Mouse (Mus musculus): ENCODE measurements around the gene Gm12184.
"Not testable (repeated sequence)": the region's sequence is repeated elsewhere in the genome, so short reads cannot be mapped to it uniquely, and the experiment has no call there.

Gene Gm12184

GRCm38 (mm10) chr11:48801831-48802772, 24.4 kb downstream of the Gm12184 start:
- no peak for DNase-seq (ENCODE audit: low spot score)

- DNase-seq (ENCODE audit: low spot score): peak; percentile 96
Measured at GRCm38 (mm10) chr11:48799921-48800701, 26.3 kb downstream of the Gm12184 start, which contains the start of gene Rack1. Gene Rack1, plus strand, starts transcription at chr11:48800332.

GRCm38 (mm10) chr11:48798984-48799920, 27.2 kb downstream of the Gm12184 start:
- DNase-seq (ENCODE audit: low spot score): no peak

GRCm38 (mm10) chr11:48798308-48798707, 28.1 kb downstream of the Gm12184 start:
- no peak for DNase-seq (ENCODE audit: low spot score)

GRCm38 (mm10) chr11:48797287-48797686, 29.2 kb downstream of the Gm12184 start:
- DNase-seq (ENCODE audit: low spot score): no peak

GRCm38 (mm10) chr11:48796290-48796689, 30.2 kb downstream of the Gm12184 start:
- no peak for DNase-seq (ENCODE audit: low spot score)

DNA sequence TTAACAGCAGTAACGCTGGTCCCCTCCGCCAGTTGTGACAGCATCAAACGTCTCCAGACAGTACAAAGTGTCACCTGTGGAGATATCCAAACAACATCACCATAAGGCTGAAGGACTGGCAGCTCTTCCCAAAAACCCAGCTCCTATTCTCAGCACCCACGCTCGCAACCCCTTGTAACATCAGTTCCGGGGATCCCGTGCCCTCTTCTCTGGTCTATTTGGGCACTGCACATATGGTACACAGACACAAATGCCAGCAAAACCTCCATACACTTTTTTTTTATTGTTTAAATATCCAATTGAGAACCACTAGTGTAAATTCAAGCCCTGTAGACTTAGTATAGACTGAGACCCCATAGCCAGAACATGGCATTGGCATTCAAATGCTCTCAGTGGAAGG, 31.2 kb downstream of the Gm12184 start:
- DNase-seq (ENCODE audit: low spot score): no peak

DNA sequence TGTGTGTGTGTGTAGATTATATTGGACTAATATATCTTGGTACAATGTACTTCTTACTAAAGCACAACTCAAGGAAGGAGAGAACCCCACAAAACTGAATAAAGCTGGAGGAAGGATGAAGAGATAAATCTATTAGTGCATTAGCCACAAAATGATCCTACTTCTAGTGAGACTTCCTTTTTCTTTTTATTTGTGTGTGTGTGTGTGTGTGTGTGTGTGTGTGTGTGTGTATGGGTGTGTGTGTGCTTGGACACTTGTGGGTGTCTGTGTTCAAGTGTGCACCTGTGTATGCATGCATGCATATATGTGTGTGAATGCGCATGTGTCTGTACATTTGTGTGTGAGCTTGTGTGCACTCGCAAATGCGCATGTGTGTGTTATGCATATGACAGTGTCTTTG, 33.3 kb downstream of the Gm12184 start:
- no peak for DNase-seq (ENCODE audit: low spot score)

GRCm38 (mm10) chr11:48791894-48792293, 34.6 kb downstream of the Gm12184 start:
- not testable (repeated sequence) for DNase-seq (ENCODE audit: low spot score)

DNA sequence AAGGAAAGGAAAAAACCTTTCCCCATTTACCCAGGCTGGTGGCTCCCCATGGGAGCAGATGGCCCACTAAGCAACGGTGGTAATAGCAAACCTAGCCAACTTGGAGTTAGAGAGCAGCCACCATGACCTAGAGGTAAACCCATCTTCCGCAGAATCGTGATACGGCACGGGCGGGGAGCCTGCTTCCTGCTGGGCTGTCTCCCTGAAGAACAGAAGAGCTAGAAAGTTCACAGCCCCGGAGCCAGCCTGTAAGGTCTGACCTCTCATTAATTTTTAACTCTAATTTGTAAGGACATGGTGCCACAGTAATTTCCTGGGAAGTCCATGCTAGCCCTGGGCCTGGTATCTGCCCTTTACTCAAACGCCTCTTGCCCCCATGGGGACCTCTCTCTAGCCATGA, 35.5 kb downstream of the Gm12184 start:
- DNase-seq (ENCODE audit: low spot score): no peak

DNA sequence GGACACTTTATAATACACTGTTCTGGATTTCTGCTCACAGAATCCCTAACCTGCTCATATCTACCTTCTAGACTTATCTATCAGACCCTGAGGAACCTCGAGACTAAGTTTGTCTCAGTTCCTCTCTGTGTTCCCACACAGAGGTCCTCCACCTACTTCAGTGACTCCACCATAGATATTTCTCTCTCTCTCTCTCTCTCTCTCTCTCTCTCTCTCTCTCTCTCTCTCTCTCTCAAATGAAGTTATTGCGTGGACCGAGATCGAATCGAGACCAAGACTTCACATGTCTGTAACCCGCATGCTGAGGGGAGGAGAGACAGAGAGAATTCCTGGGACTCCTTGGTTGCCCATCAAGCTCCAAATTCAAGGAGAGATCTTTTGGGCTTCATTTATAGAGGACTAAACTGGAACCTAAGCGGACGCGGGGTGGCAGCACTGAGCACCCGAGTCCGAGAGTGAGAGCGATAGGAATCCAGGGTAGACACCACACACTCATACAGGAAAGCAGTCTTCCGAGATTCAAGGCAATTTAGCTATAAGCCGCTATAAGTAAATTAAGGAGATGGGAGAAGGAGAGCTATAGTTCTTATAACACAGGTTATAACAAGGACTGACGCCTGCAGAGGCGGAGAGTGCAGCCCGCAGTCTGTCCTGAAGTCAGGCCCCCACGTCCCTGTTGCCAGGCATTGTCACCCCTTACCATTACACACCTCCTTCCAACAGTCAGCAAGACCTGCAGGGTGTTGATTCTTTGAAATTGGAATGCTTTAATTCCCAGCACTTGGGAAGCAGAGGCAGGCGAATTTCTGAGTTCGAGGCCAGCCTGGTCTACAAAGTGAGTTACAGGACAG, 36.3 kb downstream of the Gm12184 start:
- peak; percentile 77 for DNase-seq (ENCODE audit: low spot score)

DNA sequence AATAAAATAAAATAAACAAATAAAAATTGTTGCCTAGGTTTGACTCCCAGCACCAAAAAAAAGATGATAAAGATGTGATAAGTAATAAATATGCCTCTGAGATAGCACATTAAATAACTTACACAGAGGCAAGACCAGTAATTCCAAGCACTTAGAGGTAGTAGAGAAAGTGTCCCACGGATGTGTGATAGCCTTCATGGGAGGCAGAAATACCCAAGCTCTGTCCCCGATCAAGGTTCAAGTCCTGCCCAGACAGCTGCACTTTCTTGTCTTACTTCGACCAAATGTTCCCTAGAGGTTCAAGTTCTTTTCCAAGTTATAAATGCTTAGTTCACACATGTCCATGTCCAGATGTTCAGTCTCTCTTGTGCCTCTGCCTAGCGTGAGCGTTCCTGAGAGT, 37.2 kb downstream of the Gm12184 start:
- DNase-seq (ENCODE audit: low spot score): no peak

GRCm38 (mm10) chr11:48788311-48789089, 38.0 kb downstream of the Gm12184 start:
- peak; percentile 71 for DNase-seq (ENCODE audit: low spot score)

- peak; percentile 62 for DNase-seq (ENCODE audit: low spot score)
Measured at GRCm38 (mm10) chr11:48787455-48788211, 38.8 kb downstream of the Gm12184 start.

DNA sequence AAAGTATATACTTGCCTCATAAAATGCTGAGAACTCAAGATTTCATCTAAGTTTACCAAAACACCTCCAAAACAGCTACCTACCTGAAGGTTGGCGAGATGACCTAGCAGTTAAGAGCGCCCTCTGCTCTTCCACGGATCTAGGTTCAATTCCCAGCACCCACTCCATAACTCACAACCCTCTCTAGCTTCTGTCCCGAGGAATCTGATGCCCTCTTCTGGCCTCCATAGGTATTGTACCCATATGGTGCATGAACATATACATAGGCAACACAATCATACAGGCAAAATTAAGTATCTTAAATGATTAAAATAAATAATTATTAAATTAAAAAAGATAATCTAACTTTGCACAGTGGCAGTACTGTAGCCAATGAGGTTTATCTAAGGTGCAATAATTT, 44.2 kb downstream of the Gm12184 start:
- no peak for DNase-seq (ENCODE audit: low spot score)

- no peak for DNase-seq (ENCODE audit: low spot score)
Measured at GRCm38 (mm10) chr11:48779450-48779849, 47.0 kb downstream of the Gm12184 start.

GRCm38 (mm10) chr11:48777303-48777702, 49.2 kb downstream of the Gm12184 start:
- DNase-seq (ENCODE audit: low spot score): no peak

- no peak for DNase-seq (ENCODE audit: low spot score)
Measured at GRCm38 (mm10) chr11:48776664-48777063, 49.8 kb downstream of the Gm12184 start.

- peak; percentile 52 for DNase-seq (ENCODE audit: low spot score)
Measured at GRCm38 (mm10) chr11:48775483-48775882, 51.0 kb downstream of the Gm12184 start.

All from yolk sac, embryonic 10.5 days (tissue).